Mouse (Mus musculus) embryonic facial prominence, embryonic 14.5 days (tissue): ENCODE results near the gene Ooep. TPM values are rescaled to one million over a fixed set of nuclear protein-coding genes. Genes with fewer than 3 reads are reported as not detected.
"Not testable (repeated sequence)": the region's sequence is repeated elsewhere in the genome, so short reads cannot be mapped to it uniquely, and the experiment has no call there.

Experiments
- ATAC-seq: fragments of 200-750 bp; cut with Nextera tagmentation; 2 replicates; pipeline ENCODE4 v1.8.0; 2017; ENCODE audit warnings: low read depth, moderate number of reproducible peaks, moderate TSS enrichment
- DNase-seq: peaks from one replicate; pipeline ENCODE4 v3.0.0-alpha.2; 2015; ENCODE audit warnings: low spot score
- H3K27ac ChIP-seq: fragments of 300-500 bp; sonication (generic); replicated peaks from 2 replicates; pipeline ENCODE4 v1.5.1; 2014; ENCODE audit warnings: low read depth, mild to moderate bottlenecking, low read length, moderate library complexity
- H3K27me3 ChIP-seq: fragments of 300-500 bp; sonication (generic); replicated peaks from 2 replicates; pipeline ENCODE4 v1.6.1; 2014; ENCODE audit warnings: low read length; ENCODE audit not compliant: control insufficient read depth, insufficient read depth
- H3K36me3 ChIP-seq: fragments of 300-500 bp; sonication (generic); 2 replicates; pipeline ENCODE4 v1.6.1; 2014; ENCODE audit warnings: low read length, mixed read lengths; ENCODE audit not compliant: control insufficient read depth, insufficient read depth
- H3K4me1 ChIP-seq: fragments of 300-500 bp; sonication (generic); 2 replicates; pipeline ENCODE4 v1.6.1; 2014; ENCODE audit warnings: antibody characterized with exemption, low read length; ENCODE audit not compliant: control insufficient read depth, insufficient read depth
- H3K4me2 ChIP-seq: fragments of 300-500 bp; sonication (generic); 2 replicates; pipeline ENCODE4 v1.6.1; 2014; ENCODE audit warnings: low read depth, mild to moderate bottlenecking, low read length, moderate library complexity, mixed read lengths
- H3K4me3 ChIP-seq: fragments of 300-500 bp; sonication (generic); 2 replicates; pipeline ENCODE4 v1.5.1; 2014; ENCODE audit warnings: low read depth, mild to moderate bottlenecking, low read length
- H3K9ac ChIP-seq: fragments of 300-500 bp; sonication (generic); 2 replicates; pipeline ENCODE4 v1.6.1; 2014; ENCODE audit warnings: low read depth, mild to moderate bottlenecking, low read length, moderate library complexity, mixed read lengths
- H3K9me3 ChIP-seq: fragments of 300-500 bp; sonication (generic); 2 replicates; pipeline ENCODE4 v1.6.1; 2016; ENCODE audit warnings: low read length; ENCODE audit not compliant: control insufficient read depth
- WGBS: fragments of 180-500 bp; shearing (Covaris S2); extraction: QIAGEN DNeasy Blood & Tissue Kit; methylation state at CpG from one replicate; pipeline ENCODE4 v1.1.7; 2014; 5-methylcytosine and 5-hydroxymethylcytosine counted together
- polyA plus RNA-seq: library from polyadenylated mRNA; unstranded; fragments of >200 nt; fragmentation: Nextera tagmentation; extraction: Ambion mirVana; gene quantifications from 2 replicates; pipeline ENCODE4 v1.2.1, GENCODE M21; 2014

The Ooep gene
- polyA plus RNA-seq, 1 experiment from 2014 or later: 3.7 TPM

- ATAC-seq (no peak), DNase-seq (no peak)
- WGBS: 81% methylated on average over 10 of the region's 10 CpGs
- Histone ChIP-seq H3K9me3 (no peaks in the 10 kb centered on the region), H3K27ac (no peak overlapping the region), H3K9ac (no peak overlapping the region), H3K4me1 (no peaks in the 10 kb centered on the region), H3K36me3 (no peaks in the 10 kb centered on the region), H3K4me3 (no peak overlapping the region), H3K27me3 (no peaks in the 10 kb centered on the region), H3K4me2 (no peak overlapping the region)
These were observed 5.6 kb downstream of the Ooep start for GRCm38 (mm10) chr9:78372827-78373504.

GRCm38 (mm10) chr9:78371441-78371840 is 7.1 kb downstream of the Ooep start:
- WGBS: 94% methylated on average over 3 of the region's 3 CpGs

GRCm38 (mm10) chr9:78369786-78370185 is 8.7 kb downstream of the Ooep start:
- no peak overlapping the region for H3K27ac ChIP-seq
- H3K4me1 ChIP-seq: no peaks in the 10 kb centered on the region
- ATAC-seq (no peak), DNase-seq (no peak)
- no peaks in the 10 kb centered on the region for H3K36me3 ChIP-seq
- WGBS: 87% methylated on average over 7 of the region's 7 CpGs
- no peak overlapping the region for H3K4me3 ChIP-seq
- no peak overlapping the region for H3K9ac ChIP-seq
- no peaks in the 10 kb centered on the region for H3K27me3 ChIP-seq
- H3K4me2 ChIP-seq: no peak overlapping the region
- no peaks in the 10 kb centered on the region for H3K9me3 ChIP-seq

More at GRCm38 (mm10) chr9:78371441-78371840, 7.1 kb downstream of the Ooep start:
- Histone ChIP-seq H3K9me3 (no peaks in the 10 kb centered on the region), H3K9ac (no peak overlapping the region), H3K4me2 (no peak overlapping the region), H3K36me3 (no peaks in the 10 kb centered on the region), H3K4me1 (no peaks in the 10 kb centered on the region), H3K27ac (no peak overlapping the region), H3K4me3 (no peak overlapping the region), H3K27me3 (no peaks in the 10 kb centered on the region)
- DNase-seq: no peak
- no peak for ATAC-seq

GRCm38 (mm10) chr9:78369349-78369748 is 9.2 kb downstream of the Ooep start:
- Histone ChIP-seq H3K4me2 (no peak overlapping the region), H3K4me1 (no peaks in the 10 kb centered on the region), H3K9me3 (no peaks in the 10 kb centered on the region), H3K4me3 (no peak overlapping the region), H3K27me3 (no peaks in the 10 kb centered on the region), H3K9ac (no peak overlapping the region), H3K27ac (no peak overlapping the region), H3K36me3 (no peaks in the 10 kb centered on the region)
- ATAC-seq (no peak), DNase-seq (no peak)
- WGBS: 88% methylated on average over 2 of the region's 2 CpGs

- Histone ChIP-seq H3K36me3 (no peaks in the 10 kb centered on the region), H3K4me1 (no peaks in the 10 kb centered on the region), H3K4me3 (no peak overlapping the region), H3K27me3 (no peaks in the 10 kb centered on the region), H3K27ac (no peak overlapping the region), H3K9ac (no peak overlapping the region), H3K4me2 (no peak overlapping the region), H3K9me3 (no peaks in the 10 kb centered on the region)
- DNase-seq (no peak), ATAC-seq (no peak)
- 73% methylated on average over 3 of the region's 3 CpGs for WGBS
These were observed 9.7 kb downstream of the Ooep start for GRCm38 (mm10) chr9:78368671-78369293.

GRCm38 (mm10) chr9:78367959-78368358 is 10.6 kb downstream of the Ooep start, which contains the start of gene Dppa5a:
Gene Dppa5a, minus strand, starts transcription at chr9:78368177.
- 92% methylated on average over 16 of the region's 16 CpGs for WGBS
- H3K36me3 ChIP-seq, H3K9ac ChIP-seq, H3K4me3 ChIP-seq, H3K27me3 ChIP-seq, H3K9me3 ChIP-seq, ATAC-seq, DNase-seq, H3K27ac ChIP-seq, H3K4me2 ChIP-seq, H3K4me1 ChIP-seq: not testable (repeated sequence)

- Histone ChIP-seq H3K4me3 (no peak overlapping the region), H3K36me3 (no peaks in the 10 kb centered on the region), H3K9ac (no peak overlapping the region), H3K27ac (no peak overlapping the region), H3K9me3 (no peaks in the 10 kb centered on the region), H3K4me1 (no peaks in the 10 kb centered on the region), H3K27me3 (no peaks in the 10 kb centered on the region), H3K4me2 (no peak overlapping the region)
- no peak for ATAC-seq
- 62% methylated on average over 12 of the region's 13 CpGs for WGBS
- no peak for DNase-seq
These were observed 12.5 kb downstream of the Ooep start for GRCm38 (mm10) chr9:78365850-78366544.

- Histone ChIP-seq H3K4me3 (no peak overlapping the region), H3K9ac (no peak overlapping the region), H3K4me2 (no peak overlapping the region), H3K9me3 (no peaks in the 10 kb centered on the region), H3K27ac (no peak overlapping the region), H3K4me1 (no peaks in the 10 kb centered on the region), H3K36me3 (no peaks in the 10 kb centered on the region), H3K27me3 (no peaks in the 10 kb centered on the region)
- 85% methylated on average over 6 of the region's 6 CpGs for WGBS
- ATAC-seq (no peak), DNase-seq (no peak)
These were observed 13.8 kb downstream of the Ooep start for GRCm38 (mm10) chr9:78364701-78365100.
